Mouse (Mus musculus): ENCODE measurements around the gene Ahcyl1. TPM values are rescaled to one million over a fixed set of nuclear protein-coding genes. Genes with fewer than 3 reads are reported as not detected.
"Not testable (repeated sequence)": the region's sequence is repeated elsewhere in the genome, so short reads cannot be mapped to it uniquely, and the experiment has no call there.

The Ahcyl1 gene
- polyA plus RNA-seq, 1 experiment from 2014 or later, result 143 TPM

DNA sequence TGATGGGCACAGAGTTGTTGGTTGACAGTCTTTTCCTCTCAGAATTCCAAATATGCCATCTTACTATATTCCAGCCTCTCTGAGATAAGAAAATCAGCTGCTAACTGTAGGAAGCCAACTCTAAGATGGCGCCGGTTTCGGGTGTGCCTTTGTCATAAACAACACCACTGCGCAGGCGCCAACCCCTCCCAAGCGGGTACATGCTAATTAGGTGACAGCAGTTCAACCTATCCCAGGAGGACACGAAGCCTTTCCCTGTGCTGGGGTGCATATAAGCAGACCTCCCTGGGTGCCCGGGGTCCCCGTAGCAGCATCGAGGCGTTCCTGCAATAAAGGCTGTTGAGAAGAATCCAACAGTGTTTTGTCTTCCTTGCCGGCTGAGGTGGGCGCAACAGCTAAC is 39.3 kb upstream of the Ahcyl1 start:
- H3K4me1 ChIP-seq, result peaks cover 14% of the 10 kb centered on the region
- not testable (repeated sequence) for H3K9ac ChIP-seq (replicated peaks); H3K4me2 ChIP-seq (replicated peaks); H3K9me3 ChIP-seq; H3K27ac ChIP-seq (replicated peaks); H3K4me3 ChIP-seq; H3K27me3 ChIP-seq; H3K36me3 ChIP-seq; ATAC-seq (ENCODE audit: low FRiP score, low read depth)
- 93% methylated on average over 13 of the region's 13 CpGs for WGBS

- H3K9me3 ChIP-seq, result no peaks in the 10 kb centered on the region
- no peaks in the 10 kb centered on the region for H3K36me3 ChIP-seq
- WGBS, result 90% methylated on average over 1 of the region's 1 CpGs
- no peak overlapping the region for H3K4me2 ChIP-seq (replicated peaks)
- no peak overlapping the region for H3K9ac ChIP-seq (replicated peaks)
- H3K4me1 ChIP-seq, result no peaks in the 10 kb centered on the region
- no peaks in the 10 kb centered on the region for H3K27me3 ChIP-seq
- no peak for ATAC-seq (ENCODE audit: low FRiP score, low read depth)
- H3K27ac ChIP-seq (replicated peaks), result no peak overlapping the region
- no peak overlapping the region for H3K4me3 ChIP-seq
These were observed 37.0 kb upstream of the Ahcyl1 start for GRCm38 (mm10) chr3:107733329-107733728.

DNA sequence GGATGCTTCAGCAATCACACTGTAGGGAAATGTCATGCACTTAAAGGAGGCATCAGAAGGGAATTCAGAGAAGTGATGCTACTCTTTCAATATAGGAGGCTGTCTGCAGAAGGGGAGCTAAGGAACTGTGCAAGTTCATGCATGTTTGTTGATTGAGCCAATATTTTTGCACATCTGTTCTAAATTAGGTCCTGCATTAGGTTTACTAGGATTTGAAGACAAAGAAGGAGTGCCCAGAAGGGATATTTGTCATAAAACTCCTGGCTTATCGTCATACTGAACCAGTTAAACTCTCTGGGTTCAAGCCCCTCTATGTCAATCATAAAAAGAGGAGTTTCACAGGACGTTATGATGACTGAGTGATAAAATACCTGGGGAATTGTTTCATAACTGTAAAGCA is 33.9 kb upstream of the Ahcyl1 start:
- no peaks in the 10 kb centered on the region for H3K9me3 ChIP-seq
- no peaks in the 10 kb centered on the region for H3K4me1 ChIP-seq
- H3K36me3 ChIP-seq, result no peaks in the 10 kb centered on the region
- H3K9ac ChIP-seq (replicated peaks), result no peak overlapping the region
- H3K4me2 ChIP-seq (replicated peaks), result no peak overlapping the region
- WGBS, result 72% methylated on average over 2 of the region's 2 CpGs
- no peak overlapping the region for H3K27ac ChIP-seq (replicated peaks)
- ATAC-seq (ENCODE audit: low FRiP score, low read depth), result no peak
- no peaks in the 10 kb centered on the region for H3K27me3 ChIP-seq
- no peak overlapping the region for H3K4me3 ChIP-seq

DNA sequence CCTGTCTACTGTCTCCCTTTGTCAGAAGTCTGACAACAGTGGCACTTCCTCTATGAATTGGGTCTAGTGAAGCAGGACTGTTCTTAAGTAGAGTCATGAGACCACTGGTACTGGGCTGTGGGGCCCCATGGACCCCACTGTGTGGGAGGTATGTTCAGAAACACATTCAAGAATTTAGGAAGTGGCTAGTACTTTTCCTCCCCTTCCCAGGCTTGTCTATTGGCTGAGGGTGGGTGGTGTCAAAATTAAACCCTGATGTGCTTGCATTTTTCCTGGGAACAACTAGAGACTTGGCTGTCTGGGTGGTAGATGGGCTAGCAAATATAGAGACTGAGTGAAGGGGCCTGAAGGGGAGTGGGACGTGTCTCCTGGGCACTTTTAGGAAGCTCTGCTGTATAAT is 32.1 kb upstream of the Ahcyl1 start:
- ATAC-seq (ENCODE audit: low FRiP score, low read depth), result no peak
- H3K9ac ChIP-seq (replicated peaks), result no peak overlapping the region
- no peaks in the 10 kb centered on the region for H3K27me3 ChIP-seq
- no peaks in the 10 kb centered on the region for H3K36me3 ChIP-seq
- no peak overlapping the region for H3K4me3 ChIP-seq
- no peak overlapping the region for H3K27ac ChIP-seq (replicated peaks)
- no peaks in the 10 kb centered on the region for H3K9me3 ChIP-seq
- no peak overlapping the region for H3K4me2 ChIP-seq (replicated peaks)
- no peaks in the 10 kb centered on the region for H3K4me1 ChIP-seq
- WGBS, result 47% methylated on average over 1 of the region's 1 CpGs

DNA sequence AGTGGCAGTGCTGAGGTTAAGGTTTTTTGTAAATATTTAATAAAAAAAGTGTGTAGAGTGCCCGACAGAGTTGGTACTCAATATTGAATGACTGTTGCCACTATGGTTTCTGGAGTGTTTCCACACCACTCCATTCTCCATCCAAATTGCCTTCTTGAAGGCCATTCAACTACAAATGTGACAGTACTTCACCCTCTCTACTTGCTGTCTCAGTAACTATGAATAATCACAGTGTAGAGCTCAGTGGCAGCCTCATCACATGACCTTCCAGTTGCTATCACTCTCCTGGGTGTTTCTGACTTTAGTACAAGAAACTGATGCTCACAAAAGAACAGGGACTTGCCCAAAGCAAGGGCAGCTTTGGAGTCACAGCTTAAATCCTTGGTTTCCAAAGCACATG is 19.6 kb upstream of the Ahcyl1 start:
- no peaks in the 10 kb centered on the region for H3K36me3 ChIP-seq
- no peaks in the 10 kb centered on the region for H3K4me1 ChIP-seq
- no peaks in the 10 kb centered on the region for H3K9me3 ChIP-seq
- no peaks in the 10 kb centered on the region for H3K27me3 ChIP-seq
- ATAC-seq (ENCODE audit: low FRiP score, low read depth), result no peak
- 96% methylated on average over 1 of the region's 1 CpGs for WGBS
- H3K27ac ChIP-seq (replicated peaks), result no peak overlapping the region
- no peak overlapping the region for H3K4me3 ChIP-seq
- no peak overlapping the region for H3K4me2 ChIP-seq (replicated peaks)
- no peak overlapping the region for H3K9ac ChIP-seq (replicated peaks)

- Histone ChIP-seq H3K4me3 (no peak overlapping the region), H3K4me2 (replicated peaks) (no peak overlapping the region), H3K36me3 (no peaks in the 10 kb centered on the region), H3K4me1 (no peaks in the 10 kb centered on the region), H3K27ac (replicated peaks) (no peak overlapping the region), H3K27me3 (no peaks in the 10 kb centered on the region), H3K9me3 (no peaks in the 10 kb centered on the region), H3K9ac (replicated peaks) (no peak overlapping the region)
- ATAC-seq (ENCODE audit: low FRiP score, low read depth), result no peak
- WGBS, result 70% methylated on average over 5 of the region's 5 CpGs
These were observed 18.0 kb upstream of the Ahcyl1 start for GRCm38 (mm10) chr3:107714276-107714933.

DNA sequence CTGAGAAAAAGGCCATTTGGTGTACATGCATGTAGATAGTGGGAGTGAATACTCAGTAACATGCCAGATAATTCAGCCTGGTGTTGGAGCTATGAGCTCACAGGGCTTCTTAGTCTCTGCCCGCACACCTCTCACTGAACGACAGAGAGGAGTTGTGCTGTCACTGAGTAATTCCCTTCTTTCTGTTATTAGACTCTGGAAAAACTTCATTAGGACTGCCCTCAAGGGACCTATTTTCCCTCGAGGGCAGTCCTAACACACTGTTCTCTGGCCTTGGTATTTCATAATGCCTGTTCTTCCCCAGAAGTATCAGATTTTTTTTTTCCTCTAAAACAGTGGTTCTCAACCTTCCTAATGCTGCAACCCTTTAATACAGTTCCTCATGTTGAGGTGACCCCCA is 15.7 kb upstream of the Ahcyl1 start:
- 76% methylated on average over 3 of the region's 3 CpGs for WGBS
- H3K27ac ChIP-seq (replicated peaks), result no peak overlapping the region
- no peak overlapping the region for H3K4me3 ChIP-seq
- H3K27me3 ChIP-seq, result no peaks in the 10 kb centered on the region
- H3K4me1 ChIP-seq, result no peaks in the 10 kb centered on the region
- no peak for ATAC-seq (ENCODE audit: low FRiP score, low read depth)
- no peaks in the 10 kb centered on the region for H3K36me3 ChIP-seq
- H3K4me2 ChIP-seq (replicated peaks), result no peak overlapping the region
- H3K9ac ChIP-seq (replicated peaks), result no peak overlapping the region
- H3K9me3 ChIP-seq, result no peaks in the 10 kb centered on the region

- no peak overlapping the region for H3K4me3 ChIP-seq
- no peak for ATAC-seq (ENCODE audit: low FRiP score, low read depth)
- 37% methylated on average over 3 of the region's 3 CpGs for WGBS
- H3K4me2 ChIP-seq (replicated peaks), result no peak overlapping the region
- H3K9me3 ChIP-seq, result no peaks in the 10 kb centered on the region
- no peaks in the 10 kb centered on the region for H3K36me3 ChIP-seq
- no peaks in the 10 kb centered on the region for H3K27me3 ChIP-seq
- no peak overlapping the region for H3K27ac ChIP-seq (replicated peaks)
- H3K9ac ChIP-seq (replicated peaks), result no peak overlapping the region
- H3K4me1 ChIP-seq, result no peaks in the 10 kb centered on the region
These were observed 12.8 kb upstream of the Ahcyl1 start for GRCm38 (mm10) chr3:107709156-107709555.

DNA sequence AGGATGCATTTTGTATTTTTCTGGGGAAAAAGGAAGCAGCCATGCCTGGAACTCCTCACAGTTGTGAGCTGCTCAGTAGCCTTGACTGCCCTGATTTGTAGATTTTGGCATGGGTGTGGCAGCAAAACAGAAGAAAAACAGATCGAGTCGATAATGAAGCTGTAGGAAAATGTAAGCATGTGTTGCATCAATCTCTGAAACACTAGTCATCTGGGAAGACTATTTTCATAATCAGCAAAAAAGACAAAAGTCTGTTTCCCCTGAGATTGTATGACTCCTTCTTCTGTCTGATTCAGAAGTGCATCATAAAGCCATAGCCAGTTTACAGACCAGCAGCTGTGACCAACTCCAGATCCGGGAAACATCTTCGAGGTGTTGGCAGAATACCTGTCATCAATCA is 10.9 kb upstream of the Ahcyl1 start:
- Histone ChIP-seq H3K4me2 (replicated peaks) (no peak overlapping the region), H3K4me3 (no peak overlapping the region), H3K27ac (replicated peaks) (no peak overlapping the region), H3K9me3 (no peaks in the 10 kb centered on the region), H3K4me1 (no peaks in the 10 kb centered on the region), H3K27me3 (no peaks in the 10 kb centered on the region), H3K36me3 (no peaks in the 10 kb centered on the region), H3K9ac (replicated peaks) (no peak overlapping the region)
- ATAC-seq (ENCODE audit: low FRiP score, low read depth), result no peak
- 91% methylated on average over 4 of the region's 4 CpGs for WGBS

DNA sequence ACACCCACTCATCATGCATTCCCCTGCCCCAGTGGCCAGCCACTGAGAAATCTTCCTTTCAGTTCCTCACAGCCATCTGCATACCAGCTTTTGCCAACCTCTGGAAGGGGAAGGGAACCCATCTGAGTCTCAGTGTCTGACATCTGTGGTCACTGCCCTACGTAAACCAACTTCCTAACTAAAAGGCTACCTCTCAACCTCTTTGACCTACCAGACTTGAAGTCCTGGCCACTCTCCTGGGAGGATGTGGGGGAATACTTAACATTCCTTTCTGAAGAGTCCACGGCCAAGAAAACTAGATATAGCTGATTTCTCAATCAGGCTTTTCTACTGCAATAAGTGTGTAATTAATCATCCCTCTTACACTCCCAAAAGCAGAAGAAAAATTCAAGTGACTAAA is 9.8 kb upstream of the Ahcyl1 start:
- no peaks in the 10 kb centered on the region for H3K27me3 ChIP-seq
- no peak for ATAC-seq (ENCODE audit: low FRiP score, low read depth)
- H3K4me3 ChIP-seq, result no peak overlapping the region
- H3K36me3 ChIP-seq, result no peaks in the 10 kb centered on the region
- no peak overlapping the region for H3K4me2 ChIP-seq (replicated peaks)
- no peaks in the 10 kb centered on the region for H3K4me1 ChIP-seq
- H3K9ac ChIP-seq (replicated peaks), result no peak overlapping the region
- H3K27ac ChIP-seq (replicated peaks), result no peak overlapping the region
- 76% methylated on average over 2 of the region's 2 CpGs for WGBS
- no peaks in the 10 kb centered on the region for H3K9me3 ChIP-seq

DNA sequence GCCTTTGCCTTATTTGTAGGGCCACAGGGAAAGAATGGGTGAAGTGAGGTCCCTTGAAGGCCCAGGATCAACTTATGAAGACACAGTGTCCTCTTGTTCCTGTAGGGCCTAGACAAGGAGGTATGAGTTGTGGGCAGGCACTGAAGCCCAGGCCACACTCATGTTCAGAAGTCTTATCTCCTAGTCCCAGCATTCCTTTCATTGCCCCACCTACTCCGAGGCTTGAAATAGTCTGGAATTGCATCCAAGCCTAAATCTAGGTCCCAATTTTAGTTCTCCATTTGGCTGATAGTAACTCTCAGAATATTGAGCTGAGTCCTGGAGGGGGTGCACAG is 8.0 kb upstream of the Ahcyl1 start:
- Histone ChIP-seq H3K27ac (replicated peaks) (no peak overlapping the region), H3K9me3 (no peaks in the 10 kb centered on the region), H3K4me2 (replicated peaks) (no peak overlapping the region), H3K36me3 (no peaks in the 10 kb centered on the region), H3K27me3 (no peaks in the 10 kb centered on the region), H3K4me1 (no peaks in the 10 kb centered on the region), H3K4me3 (no peak overlapping the region), H3K9ac (replicated peaks) (no peak overlapping the region)
- WGBS, result 97% methylated on average over 1 of the region's 1 CpGs
- no peak for ATAC-seq (ENCODE audit: low FRiP score, low read depth)

GRCm38 (mm10) chr3:107703675-107704370 is 7.5 kb upstream of the Ahcyl1 start:
- H3K4me1 ChIP-seq, result no peaks in the 10 kb centered on the region
- H3K27ac ChIP-seq (replicated peaks), result no peak overlapping the region
- H3K9ac ChIP-seq (replicated peaks), result no peak overlapping the region; the same call in 1 of the 2 replicates
- H3K4me3 ChIP-seq, result no peak overlapping the region
- 76% methylated on average over 7 of the region's 7 CpGs for WGBS
- no peaks in the 10 kb centered on the region for H3K36me3 ChIP-seq
- no peaks in the 10 kb centered on the region for H3K9me3 ChIP-seq
- ATAC-seq (ENCODE audit: low FRiP score, low read depth), result no peak
- no peak overlapping the region for H3K4me2 ChIP-seq (replicated peaks)
- H3K27me3 ChIP-seq, result no peaks in the 10 kb centered on the region

All from midbrain, embryonic 12.5 days (tissue).